Comparison of ENCODE assay signal across 10 mouse cellular contexts in genomic region chr7:69062094-69062493, GRCm38 (mm10).
DNase-seq lines count a peak whose midpoint lies in the region; ATAC-seq lines count a peak whose summit lies in the region.
"Had no signal": no experiment of that assay in that cellular context is flagged by ENCODE, and none has a peak within 500 bp of the region (broad histone marks: within the 10 kb centered on the region; RNA-seq: fewer than 3 reads in every experiment).

No protein-coding gene starts in this region.

- H3K4me3 ChIP-seq in midbrain, embryonic 13.5 days (replicated peaks) = no peak overlapping the region

- peaks cover 21% of the 10 kb centered on the region for H3K4me1 ChIP-seq in midbrain, embryonic 13.5 days (replicated peaks)

- WGBS in midbrain, embryonic 13.5 days = 37% methylated on average over 8 of the region's 8 CpGs

- intact Hi-C loops in left cerebral cortex, postnatal 14 days (cut with DNase I) = no loop called here

- no peaks in the 10 kb centered on the region for H3K27me3 ChIP-seq in midbrain, embryonic 13.5 days

- H3K9me3 ChIP-seq in midbrain, embryonic 13.5 days = no peaks in the 10 kb centered on the region

- no peaks in the 10 kb centered on the region for H3K36me3 ChIP-seq in midbrain, embryonic 13.5 days

- no peak overlapping the region for H3K4me2 ChIP-seq in midbrain, embryonic 13.5 days (replicated peaks)

- 0 out of 2 replicates have a peak overlapping the region, but pooled peaks have one; percentile 1 for H3K27ac ChIP-seq in midbrain, embryonic 13.5 days

- H3K9ac ChIP-seq in midbrain, embryonic 13.5 days (replicated peaks) = no peak overlapping the region

- DNase-seq in left cerebral cortex, postnatal 14 days (ENCODE audit: low spot score in 2 of 2) = peak; percentile 11 to 15
- DNase-seq in left cerebral cortex, adult 18-20 months (ENCODE audit: low spot score in 2 of 2) = no peak
- peak; percentile 42 for DNase-seq in forelimb bud, embryonic 11.5 days (ENCODE audit: low read depth, low spot score)
- DNase-seq in right cerebral cortex, postnatal 4 days = peak; percentile 11
- DNase-seq in thymus, postnatal 36 days = no peak
- DNase-seq in urinary bladder, adult 2 months (ENCODE audit: low spot score) = no peak
- DNase-seq: cerebellum, postnatal 25 days; heart, postnatal 36 days; lung, postnatal 14 days had no signal

- ATAC-seq in midbrain, embryonic 13.5 days = peak; percentile 92

Comparison
In these comparisons a context has a peak if more than half of its experiments do, and no peak if none do; other contexts are left out.
1. DNase-seq: peak in left cerebral cortex, postnatal 14 days (2 of 2), forelimb bud, embryonic 11.5 days (single experiment) and right cerebral cortex, postnatal 4 days (single experiment); none in left cerebral cortex, adult 18-20 months (0 of 2), thymus, postnatal 36 days (0 of 2) and urinary bladder, adult 2 months (single experiment).